Mouse (Mus musculus) embryo, embryonic 10.5 days (tissue): ENCODE results near the gene Gm8356.
"Not testable (repeated sequence)": the region's sequence is repeated elsewhere in the genome, so short reads cannot be mapped to it uniquely, and the experiment has no call there.

Experiments used
- DNase-seq: peaks from one replicate; pipeline ENCODE4 v3.0.0-alpha.2; 2015; ENCODE audit warnings: low spot score

Gm8356 gene

DNA sequence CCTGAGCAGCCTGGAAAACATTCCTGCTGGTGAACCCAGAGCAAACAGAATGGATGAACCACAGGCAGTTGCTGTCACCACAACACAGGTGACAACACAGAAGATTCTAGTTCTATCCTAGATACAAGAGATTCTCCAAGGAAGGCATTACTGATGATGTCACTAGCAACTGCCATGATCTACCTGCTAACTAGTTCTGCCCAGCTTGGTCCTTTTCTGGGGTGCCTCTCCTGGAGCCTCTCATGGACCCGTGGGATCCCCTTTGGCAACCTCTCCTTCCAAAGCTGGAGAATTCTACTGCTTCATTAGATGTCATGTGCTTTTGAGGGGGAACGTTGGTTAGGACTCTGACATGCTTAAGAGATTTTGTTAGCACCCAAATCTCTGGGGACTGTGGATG, at the start of gene Gm8356:
Gm8356 (minus strand) TSS at position 101 of the 400 bp plus-strand sequence.
- not testable (repeated sequence) for DNase-seq

DNA sequence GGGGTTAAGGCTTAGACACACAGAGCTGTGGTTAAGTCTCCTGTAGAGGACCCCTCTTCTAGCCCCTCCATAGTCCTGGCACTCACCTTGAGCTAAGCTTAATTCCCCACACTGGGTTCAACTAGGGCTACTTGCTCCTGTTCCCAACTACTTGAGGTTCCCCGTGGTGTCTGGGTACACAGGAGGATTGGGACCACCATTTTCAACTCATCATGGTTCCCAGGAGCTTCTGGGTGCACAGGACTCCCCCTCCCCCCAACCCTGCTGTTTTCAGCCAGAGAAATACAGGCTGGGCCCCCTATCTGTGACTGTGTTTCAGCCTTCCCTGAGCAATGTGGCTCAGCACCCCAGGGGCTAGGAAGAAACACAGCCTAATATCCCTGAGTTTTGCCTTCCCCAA, 50.8 kb downstream of the Gm8356 start:
- not testable (repeated sequence) for DNase-seq

DNA sequence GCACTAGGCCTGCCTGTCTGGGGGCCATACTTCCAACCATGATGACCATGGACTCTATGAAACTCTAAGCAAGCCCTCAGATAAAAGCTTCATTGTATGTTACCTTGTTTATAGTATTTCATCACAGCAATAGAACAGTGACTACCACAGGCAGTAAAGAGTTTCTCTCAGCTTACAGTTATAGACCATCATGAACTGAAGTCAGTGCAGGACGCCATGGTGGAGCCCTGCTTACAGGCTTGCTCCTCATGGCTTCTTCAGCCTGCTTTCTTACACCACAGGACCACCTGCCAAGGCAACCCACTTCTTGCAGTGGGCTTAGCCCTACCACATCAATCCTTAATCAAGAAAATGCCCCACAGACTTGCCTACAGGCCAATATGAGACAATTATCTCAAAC, 51.5 kb downstream of the Gm8356 start:
- DNase-seq: not testable (repeated sequence)

DNA sequence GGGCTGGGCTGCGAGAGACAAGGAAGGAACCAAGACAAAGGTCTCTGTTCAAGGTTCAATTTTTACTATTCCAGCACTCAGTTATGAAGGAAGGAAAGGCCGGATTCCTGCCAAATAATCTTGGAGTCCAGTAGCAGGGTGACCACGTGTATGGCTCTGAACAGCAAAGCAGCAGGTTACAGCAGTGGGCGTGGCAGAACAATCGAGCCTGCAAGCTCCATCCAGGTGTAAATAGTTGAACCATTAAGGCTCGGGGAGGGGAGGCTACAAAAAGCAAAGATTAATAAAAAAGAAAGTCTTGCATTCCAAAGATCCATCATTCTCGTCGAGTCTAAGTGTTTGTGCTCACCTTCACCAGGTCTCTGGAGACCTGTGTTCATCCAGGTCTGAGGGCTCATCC, 55.0 kb downstream of the Gm8356 start:
- DNase-seq: not testable (repeated sequence)
